ENCODE assay signal across 21 mouse cellular contexts in genomic region chr10:25283397-25283796, GRCm38 (mm10). TPM values are rescaled to one million over a fixed set of nuclear protein-coding genes. Genes with fewer than 3 reads are reported as not detected.
A peak's percentile ranks its signal among the peaks of the same experiment; 100 is the strongest.
DNase-seq lines count a peak whose midpoint lies in the region; ATAC-seq lines count a peak whose summit lies in the region.
"Had no signal": no experiment of that assay in that cellular context is flagged by ENCODE, and none has a peak within 500 bp of the region (broad histone marks: within the 10 kb centered on the region; RNA-seq: fewer than 3 reads in every experiment).

No protein-coding gene starts in this region.

- no peaks in the 10 kb centered on the region for H3K9me3 ChIP-seq in lung, embryonic 16.5 days (ENCODE audit: control insufficient read depth, low read length)
- H3K9me3 ChIP-seq: embryonic facial prominence, embryonic 15.5 days; forebrain, embryonic 10.5 days; hindbrain, embryonic 10.5 days had no signal

- peak; percentile 42 to 43 for DNase-seq in heart, adult 18-20 months
- no peak for DNase-seq in heart, postnatal 25 days (ENCODE audit: low spot score)
- peak; percentile 43 to 56 for DNase-seq in heart, postnatal 10 days
- DNase-seq in heart, postnatal 4 days: no peak
- peak; percentile 44 for DNase-seq in kidney, postnatal 10 days
- no peak for DNase-seq in kidney, postnatal 14 days
- no peak for DNase-seq in lung, adult 18-20 months
- DNase-seq: adrenal gland, postnatal 10 days; cerebellum, adult 11 months; cerebellum, adult 8-10 months; cerebellum, postnatal 14 days; embryo, embryonic 11 days; gastrocnemius, adult 2 months; gastrocnemius, postnatal 25 days had no signal

- intact Hi-C loops in heart, postnatal 25 days (cut with DNase I): no loop called here
- intact Hi-C loops in heart, postnatal 10 days (cut with DNase I): no loop called here

- H3K36me3 ChIP-seq in lung, embryonic 16.5 days (ENCODE audit: control insufficient read depth, insufficient read depth, low read length): 0 out of 2 replicates have a peak, but pooled peaks cover 2% of the 10 kb centered on the region
- H3K36me3 ChIP-seq: embryonic facial prominence, embryonic 15.5 days had no signal

- no peak overlapping the region for H3K9ac ChIP-seq in lung, embryonic 16.5 days (ENCODE audit: low read length)
- H3K9ac ChIP-seq: embryonic facial prominence, embryonic 15.5 days; hindbrain, embryonic 14.5 days had no signal

- no peak overlapping the region for H3K4me3 ChIP-seq in lung, embryonic 16.5 days (ENCODE audit: low read length)
- H3K4me3 ChIP-seq: embryonic facial prominence, embryonic 15.5 days; erythroblast, embryonic 14.5 days; forebrain, embryonic 10.5 days; gastrocnemius, adult 2 months; hindbrain, embryonic 10.5 days had no signal

- no peak overlapping the region for H3K4me2 ChIP-seq in lung, embryonic 16.5 days (ENCODE audit: low read depth, low read length)
- H3K4me2 ChIP-seq: embryonic facial prominence, embryonic 15.5 days; hindbrain, embryonic 14.5 days had no signal

- H3K4me1 ChIP-seq in lung, embryonic 16.5 days (replicated peaks; ENCODE audit: control insufficient read depth, insufficient read depth, low read length): 0 out of 2 replicates have a peak, but pooled peaks cover 3% of the 10 kb centered on the region

- no peak overlapping the region for H3K27ac ChIP-seq in lung, embryonic 16.5 days (ENCODE audit: low read length)
- H3K27ac ChIP-seq: embryonic facial prominence, embryonic 15.5 days; forebrain, embryonic 10.5 days; gastrocnemius, adult 2 months; hindbrain, embryonic 10.5 days; hindbrain, embryonic 14.5 days had no signal

- ATAC-seq in lung, embryonic 16.5 days (ENCODE audit: low read depth): peak; percentile 54
- ATAC-seq: forebrain, embryonic 14.5 days had no signal

- no peaks in the 10 kb centered on the region for H3K27me3 ChIP-seq in lung, embryonic 16.5 days (ENCODE audit: control insufficient read depth, insufficient read depth, low read depth, low read length)
- H3K27me3 ChIP-seq: embryonic facial prominence, embryonic 15.5 days had no signal

- 59% methylated on average over 7 of the region's 7 CpGs for WGBS in lung, embryonic 16.5 days

RNA-seq across cellular contexts. Expression of gene Akap7, which starts 24.3 kb away (rescaled TPM):
- total RNA-seq in heart, adult 18-20 months (2021): 10 to 100 TPM; 52.6 to 62.5 TPM
- 10 to 100 TPM; 52.6 to 58.2 TPM for total RNA-seq in heart, postnatal 25 days (2021)
- 10 to 100 TPM; 55.2 to 58.0 TPM for total RNA-seq in heart, postnatal 10 days (2021)
- total RNA-seq in heart, postnatal 4 days (2021): 10 to 100 TPM; 48.1 to 52.5 TPM
- polyA plus RNA-seq in lung, embryonic 16.5 days (2015; fragmentation: Nextera tagmentation; extraction: Ambion mirVana): 18.9 and 20.1 TPM in 2 replicates

Comparison
In these comparisons a context has a peak if more than half of its experiments do, and no peak if none do; other contexts are left out.
1. DNase-seq: peak in heart, adult 18-20 months (2 of 2), heart, postnatal 10 days (2 of 2) and kidney, postnatal 10 days (single experiment); none in heart, postnatal 25 days (single experiment), heart, postnatal 4 days (single experiment), kidney, postnatal 14 days (single experiment) and lung, adult 18-20 months (0 of 2).